Mouse (Mus musculus): ENCODE measurements around the gene Tlr9. TPM values are rescaled to one million over a fixed set of nuclear protein-coding genes. Genes with fewer than 3 reads are reported as not detected.

The Tlr9 gene
- total RNA-seq, 2 experiments from 2014 or later = 0.17 to 0.23 TPM

GRCm38 (mm10) chr9:106193930-106194807 is 28.2 kb upstream of the Tlr9 start:
- intact Hi-C loops (cut with DNase I) = no loop called here
- H3K27ac ChIP-seq = no peak overlapping the region
- no peak for TF ChIP-seq CTCF (IDR thresholded peaks at IDR 0.05)
- no peak for DNase-seq
- H3K4me3 ChIP-seq = no peak overlapping the region

- DNase-seq = no peak
- no peak for TF ChIP-seq CTCF (IDR thresholded peaks at IDR 0.05)
- intact Hi-C loops (cut with DNase I) = no loop called here
These were observed 26.7 kb upstream of the Tlr9 start for GRCm38 (mm10) chr9:106195693-106196092.

GRCm38 (mm10) chr9:106197081-106197713 is 25.2 kb upstream of the Tlr9 start:
- TF ChIP-seq CTCF (IDR thresholded peaks at IDR 0.05) = no peak
- Histone ChIP-seq H3K27ac (no peak overlapping the region), H3K4me3 (no peak overlapping the region)
- DNase-seq = no peak
- intact Hi-C loops (cut with DNase I) = no loop called here

More at GRCm38 (mm10) chr9:106195693-106196092, 26.7 kb upstream of the Tlr9 start:
- H3K4me3 ChIP-seq = no peak overlapping the region
- no peak overlapping the region for H3K27ac ChIP-seq

GRCm38 (mm10) chr9:106197732-106198131 is 24.7 kb upstream of the Tlr9 start:
- no peak for TF ChIP-seq CTCF (IDR thresholded peaks at IDR 0.05)
- H3K4me3 ChIP-seq = no peak overlapping the region
- DNase-seq = no peak
- intact Hi-C loops (cut with DNase I) = no loop called here
- no peak overlapping the region for H3K27ac ChIP-seq

GRCm38 (mm10) chr9:106198962-106199458 is 23.4 kb upstream of the Tlr9 start:
- Histone ChIP-seq H3K4me3 (peak overlapping the region; percentile 87), H3K27ac (peak overlapping the region; percentile 84)
- TF ChIP-seq CTCF (IDR thresholded peaks at IDR 0.05) = no peak
- intact Hi-C loops (cut with DNase I) = no loop called here
- DNase-seq = peak; percentile 87

- intact Hi-C loops (cut with DNase I) = no loop called here
- no peak for TF ChIP-seq CTCF (IDR thresholded peaks at IDR 0.05)
- peak within 1 kb of the TSS; percentile 87 for H3K4me3 ChIP-seq
- DNase-seq = peak; percentile 27
- peak within 1 kb of the TSS; percentile 84 for H3K27ac ChIP-seq
These were observed 22.7 kb upstream of the Tlr9 start, which contains the start of gene Ppm1m for GRCm38 (mm10) chr9:106199535-106200272. Ppm1m (minus strand) TSS chr9:106199746.

- Histone ChIP-seq H3K27ac (peak overlapping the region; percentile 98), H3K4me3 (peak overlapping the region; percentile 79)
- intact Hi-C loops (cut with DNase I) = no loop called here
- TF ChIP-seq CTCF (IDR thresholded peaks at IDR 0.05) = no peak
- DNase-seq = no peak
These were observed 20.5 kb upstream of the Tlr9 start for GRCm38 (mm10) chr9:106201895-106202294.

- DNase-seq = peak; percentile 94
- intact Hi-C loops (cut with DNase I) = no loop called here
- no peak for TF ChIP-seq CTCF (IDR thresholded peaks at IDR 0.05)
- H3K27ac ChIP-seq = peak within 1 kb of the TSS; percentile 98
- peak within 1 kb of the TSS; percentile 79 for H3K4me3 ChIP-seq
These were observed 19.4 kb upstream of the Tlr9 start, which contains the start of gene Twf2 for GRCm38 (mm10) chr9:106202819-106203636. Twf2 (plus strand) TSS chr9:106203108.

- peak; percentile 64 for DNase-seq
- Histone ChIP-seq H3K27ac (peak overlapping the region; percentile 98), H3K4me3 (peak overlapping the region; percentile 79)
- TF ChIP-seq CTCF (IDR thresholded peaks at IDR 0.05) = no peak
- intact Hi-C loops (cut with DNase I) = no loop called here
These were observed 18.2 kb upstream of the Tlr9 start for GRCm38 (mm10) chr9:106203990-106204851.

GRCm38 (mm10) chr9:106205713-106206290 is 16.6 kb upstream of the Tlr9 start:
- DNase-seq = peak; percentile 24
- intact Hi-C loops (cut with DNase I) = loop anchor here (2.0 kb wide), 1 partner anchor 35 kb away; the partner anchor contains the start of gene Wdr82
- H3K4me3 ChIP-seq = 0 out of 2 replicates have a peak overlapping the region, but pooled peaks have one; percentile 7
- H3K27ac ChIP-seq = peak overlapping the region; percentile 98
- no peak for TF ChIP-seq CTCF (IDR thresholded peaks at IDR 0.05)

Measured in gastrocnemius, adult 2 months (tissue).